Mouse (Mus musculus) MEL (cell line): ENCODE results near the gene Cdiptos. TPM values are rescaled to one million over a fixed set of nuclear protein-coding genes. Genes with fewer than 3 reads are reported as not detected.

Source experiments
- DNase-seq: peaks from one replicate; pipeline ENCODE4 v3.0.0; 2011; ENCODE audit warnings: low read depth, low spot score
- H3K27ac ChIP-seq: 2 replicates; pipeline ENCODE4 v1.5.1; 2012; ENCODE audit warnings: low read depth, mild to moderate bottlenecking, control low read depth, low read length, moderate library complexity; ENCODE audit not compliant: control insufficient read depth
- H3K27me3 ChIP-seq, 2 experiments: fragments of 150-350 bp in 1 of 2; sonication (generic) in 1 of 2; 2 replicates each; pipeline ENCODE4 v1.6.1; 2012; ENCODE audit warnings: low read length in 2 of 2, mild to moderate bottlenecking in 2 of 2, improper control_type of control experiment in 1 of 2, moderate library complexity in 1 of 2; ENCODE audit not compliant: insufficient read depth in 2 of 2, control insufficient read depth in 1 of 2
- H3K36me3 ChIP-seq, 2 experiments: 2 replicates each; pipeline ENCODE4 v1.6.1; 2012 to 2014; ENCODE audit warnings: low read length in 2 of 2, improper control_type of control experiment in 1 of 2, inconsistent platforms in 1 of 2, mild to moderate bottlenecking in 1 of 2; ENCODE audit not compliant: insufficient read depth in 2 of 2, control insufficient read depth in 1 of 2
- H3K4me1 ChIP-seq, 2 experiments: fragments of 150-350 bp in 1 of 2; sonication (generic) in 1 of 2; 2 replicates each; pipeline ENCODE4 v1.6.1; 2012; ENCODE audit warnings: low read length in 2 of 2, improper control_type of control experiment in 1 of 2, mild to moderate bottlenecking in 1 of 2; ENCODE audit not compliant: insufficient read depth in 2 of 2, control insufficient read depth in 1 of 2
- H3K4me3 ChIP-seq, 2 experiments: fragments of 150-350 bp in 1 of 2; sonication (generic) in 1 of 2; 2 replicates each; pipeline ENCODE4 v1.5.1; 2012; ENCODE audit warnings: low read depth in 2 of 2, low read length in 2 of 2, mild to moderate bottlenecking in 2 of 2, moderate library complexity in 2 of 2, control low read depth in 1 of 2, improper control_type of control experiment in 1 of 2; ENCODE audit not compliant: control insufficient read depth in 1 of 2, insufficient read depth in 1 of 2
- H3K79me2 ChIP-seq: 2 replicates; pipeline ENCODE4 v1.6.1; 2012; ENCODE audit warnings: mild to moderate bottlenecking, low read length, moderate library complexity; ENCODE audit not compliant: control insufficient read depth, poor library complexity, insufficient read depth
- H3K9ac ChIP-seq: 2 replicates; pipeline ENCODE4 v1.6.1; 2012; ENCODE audit warnings: low read depth, mild to moderate bottlenecking, control low read depth, low read length, moderate library complexity; ENCODE audit not compliant: control insufficient read depth, poor library complexity, severe bottlenecking
- H3K9me3 ChIP-seq: fragments of 150-350 bp; sonication (generic); replicated peaks from 2 replicates; pipeline ENCODE4 v1.6.1; 2012; ENCODE audit warnings: mild to moderate bottlenecking, low read length, improper control_type of control experiment, moderate library complexity; ENCODE audit not compliant: insufficient read depth
- BHLHE40 ChIP-seq: IDR thresholded peaks from 2 replicates; pipeline ENCODE4 v1.6.1; 2012; ENCODE audit warnings: low read depth, mild to moderate bottlenecking, inconsistent platforms, low read length, improper control_type of control experiment, borderline replicate concordance
- CTCF ChIP-seq, 3 experiments: IDR thresholded peaks in 2 of 3; conservative IDR thresholded peaks in 1 of 3; 2 replicates each; pipeline ENCODE4 v1.5.1; 2011 to 2012; ENCODE audit warnings: low read length in 3 of 3, low read depth in 2 of 3, mild to moderate bottlenecking in 2 of 3, improper control_type of control experiment in 1 of 3, inconsistent platforms in 1 of 3, mixed read lengths in 1 of 3, moderate library complexity in 1 of 3; ENCODE audit not compliant: control insufficient read depth in 1 of 3, insufficient read depth in 1 of 3, poor library complexity in 1 of 3, severe bottlenecking in 1 of 3
- E2F4 ChIP-seq: IDR thresholded peaks from 2 replicates; pipeline ENCODE4 v1.6.1; 2011; ENCODE audit warnings: low read depth, low read length, improper control_type of control experiment, borderline replicate concordance
- ELF1 ChIP-seq: IDR thresholded peaks from 2 replicates; pipeline ENCODE4 v1.6.1; 2014; ENCODE audit warnings: low read depth, mild to moderate bottlenecking, inconsistent platforms, low read length, improper control_type of control experiment, moderate library complexity
- EP300 ChIP-seq, 2 experiments: IDR thresholded peaks; 2 replicates each; pipeline ENCODE4 v1.6.1; 2011; ENCODE audit warnings: improper control_type of control experiment in 2 of 2, low read length in 2 of 2, low read depth in 1 of 2, mild to moderate bottlenecking in 1 of 2
- GABPA ChIP-seq: IDR thresholded peaks from 2 replicates; pipeline ENCODE4 v1.6.1; 2012; ENCODE audit warnings: low read depth, mild to moderate bottlenecking, inconsistent platforms, low read length, improper control_type of control experiment, moderate library complexity
- GATA1 ChIP-seq: IDR thresholded peaks from 2 replicates; pipeline ENCODE4 v1.6.1; 2011; ENCODE audit warnings: low read depth, low read length, improper control_type of control experiment
- HCFC1 ChIP-seq: IDR thresholded peaks from 2 replicates; pipeline ENCODE4 v1.6.1; 2012; ENCODE audit warnings: low read depth, mild to moderate bottlenecking, inconsistent platforms, low read length, improper control_type of control experiment, moderate library complexity
- JUND ChIP-seq: IDR thresholded peaks from 2 replicates; pipeline ENCODE4 v1.6.1; 2011; ENCODE audit warnings: low read depth, mild to moderate bottlenecking, improper control_type of control experiment, low read length
- MAX ChIP-seq: IDR thresholded peaks from 2 replicates; pipeline ENCODE4 v1.6.1; 2011; ENCODE audit warnings: low read length, improper control_type of control experiment
- MAZ ChIP-seq: IDR thresholded peaks from 2 replicates; pipeline ENCODE4 v1.6.1; 2012; ENCODE audit warnings: low read depth, mild to moderate bottlenecking, inconsistent platforms, low read length, improper control_type of control experiment
- MEF2A ChIP-seq: IDR thresholded peaks from 2 replicates; pipeline ENCODE4 v1.6.1; 2014; ENCODE audit warnings: low read depth, mild to moderate bottlenecking, inconsistent platforms, low read length, improper control_type of control experiment; ENCODE audit not compliant: poor library complexity, insufficient replicate concordance, severe bottlenecking; ENCODE audit errors: extremely low read depth
- MXI1 ChIP-seq: IDR thresholded peaks from 2 replicates; pipeline ENCODE4 v1.6.1; 2011; ENCODE audit warnings: mild to moderate bottlenecking, low read depth, low read length, improper control_type of control experiment
- MYC ChIP-seq: IDR thresholded peaks from 2 replicates; pipeline ENCODE4 v1.6.1; 2011; ENCODE audit warnings: low read depth, mild to moderate bottlenecking, low read length, improper control_type of control experiment, moderate library complexity
- NELFE ChIP-seq: IDR thresholded peaks from 2 replicates; pipeline ENCODE4 v1.6.1; 2011; ENCODE audit warnings: low read depth, low read length, improper control_type of control experiment
- POLR2A ChIP-seq, 2 experiments: IDR thresholded peaks; 2 replicates each; pipeline ENCODE4 v1.6.1; 2011 to 2012; ENCODE audit warnings: low read length in 2 of 2, mild to moderate bottlenecking in 2 of 2, control low read depth in 1 of 2, improper control_type of control experiment in 1 of 2, low read depth in 1 of 2, moderate library complexity in 1 of 2; ENCODE audit not compliant: control insufficient read depth in 1 of 2, insufficient read depth in 1 of 2, poor library complexity in 1 of 2
- POLR2AphosphoS5 ChIP-seq: IDR thresholded peaks from 2 replicates; pipeline ENCODE4 v1.6.1; 2012; ENCODE audit warnings: low read depth, borderline replicate concordance, mild to moderate bottlenecking, inconsistent platforms, low read length, moderate library complexity, mixed read lengths
- RAD21 ChIP-seq: IDR thresholded peaks from 2 replicates; pipeline ENCODE4 v1.6.1; 2011; ENCODE audit warnings: mild to moderate bottlenecking, low read depth, low read length, improper control_type of control experiment
- RCOR1 ChIP-seq: IDR thresholded peaks from 2 replicates; pipeline ENCODE4 v1.6.1; 2012; ENCODE audit warnings: low read depth, mild to moderate bottlenecking, inconsistent platforms, low read length, improper control_type of control experiment
- SIN3A ChIP-seq: IDR thresholded peaks from 2 replicates; pipeline ENCODE4 v1.6.1; 2012; ENCODE audit warnings: low read length, improper control_type of control experiment, inconsistent platforms
- TAL1 ChIP-seq: IDR thresholded peaks from 2 replicates; pipeline ENCODE4 v1.6.1; 2012; ENCODE audit warnings: mild to moderate bottlenecking, inconsistent platforms, low read length, moderate library complexity, mixed read lengths
- TCF12 ChIP-seq: IDR thresholded peaks from 2 replicates; pipeline ENCODE4 v1.6.1; 2014; ENCODE audit warnings: low read depth, mild to moderate bottlenecking, inconsistent platforms, low read length, improper control_type of control experiment, moderate library complexity
- UBTF ChIP-seq: IDR thresholded peaks from 2 replicates; pipeline ENCODE4 v1.6.1; 2012; ENCODE audit warnings: low read depth, mild to moderate bottlenecking, inconsistent platforms, low read length, improper control_type of control experiment, moderate library complexity, borderline replicate concordance; ENCODE audit not compliant: insufficient read depth
- USF2 ChIP-seq, 2 experiments: IDR thresholded peaks; 2 replicates each; pipeline ENCODE4 v1.6.1; 2011 to 2012; ENCODE audit warnings: improper control_type of control experiment in 2 of 2, low read length in 2 of 2, borderline replicate concordance in 1 of 2, inconsistent platforms in 1 of 2, low read depth in 1 of 2, mild to moderate bottlenecking in 1 of 2; ENCODE audit not compliant: insufficient read depth in 1 of 2
- ZC3H11A ChIP-seq: IDR thresholded peaks from 2 replicates; pipeline ENCODE4 v1.6.1; 2012; ENCODE audit warnings: low read depth, mild to moderate bottlenecking, inconsistent platforms, low read length, improper control_type of control experiment
- ZKSCAN1 ChIP-seq: IDR thresholded peaks from 2 replicates; pipeline ENCODE4 v1.6.1; 2012; ENCODE audit warnings: low read depth, mild to moderate bottlenecking, inconsistent platforms, low read length, improper control_type of control experiment, moderate library complexity
- ZMIZ1 ChIP-seq: IDR thresholded peaks from 2 replicates; pipeline ENCODE4 v1.6.1; 2012; ENCODE audit warnings: low read depth, mild to moderate bottlenecking, inconsistent platforms, low read length, improper control_type of control experiment, moderate library complexity
- ZNF384 ChIP-seq: IDR thresholded peaks from 2 replicates; pipeline ENCODE4 v1.6.1; 2012; ENCODE audit warnings: low read depth, mild to moderate bottlenecking, inconsistent platforms, low read length, improper control_type of control experiment
- polyA plus RNA-seq, 2 experiments: library from polyadenylated mRNA; stranded (reverse) in 1 of 2; unstranded in 1 of 2; fragments of >175 nt in 1 of 2; fragments of >200 nt in 1 of 2; gene quantifications; 2 replicates each; pipeline versions ENCODE4 v1.2.1 to v1.2.4; 2012; ENCODE audit warnings: low replicate concordance in 2 of 2, low read depth in 1 of 2; ENCODE audit not compliant: insufficient read length in 2 of 2, insufficient read depth in 1 of 2, missing spikeins in 1 of 2
- total RNA-seq: library from RNA; depleted of rRNA; stranded (reverse); fragments of 300-350 nt; gene quantifications from 2 replicates; pipeline ENCODE4 v1.2.3, GENCODE M21; 2012

The Cdiptos gene
- total and polyA plus RNA-seq, 3 experiments, result 0.35 to 1.8 TPM; not detected in 1

DNA sequence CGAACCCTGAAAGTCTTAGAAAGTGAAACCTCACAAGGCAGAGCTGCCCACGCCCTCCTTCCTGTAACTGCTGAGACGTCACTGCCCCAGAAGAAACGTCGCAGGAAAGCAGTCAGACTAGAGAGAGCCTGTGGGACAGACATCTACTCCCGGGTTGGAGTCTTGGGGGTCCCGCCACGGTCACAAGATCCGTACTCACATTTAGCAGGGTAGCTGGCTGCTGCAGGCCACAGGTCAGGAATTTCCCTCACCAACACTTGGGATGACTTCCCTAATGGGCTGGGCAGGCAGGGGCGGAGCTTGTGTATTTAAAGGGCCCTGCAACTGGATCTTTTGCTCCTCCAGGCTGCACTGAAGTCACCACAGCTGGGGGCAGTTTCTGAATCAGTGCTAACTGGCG, 38.4 kb upstream of the Cdiptos start, which contains the start of gene Mvp (continued):
- no peak for TF ChIP-seq ZC3H11A
- TF ChIP-seq MEF2A, result no peak
- no peak for TF ChIP-seq E2F4
- TF ChIP-seq ZKSCAN1, result no peak
- TF ChIP-seq UBTF, result no peak
- peak; percentile 74 for TF ChIP-seq MXI1
- TF ChIP-seq TCF12, result no peak
- TF ChIP-seq JUND, result no peak
- no peak for TF ChIP-seq MYC
- TF ChIP-seq GABPA, result no peak
- no peak for TF ChIP-seq BHLHE40
- 0 out of 2 replicates have a peak, but pooled peaks have one; percentile 30 for TF ChIP-seq MAX
- TF ChIP-seq EP300 (IDR thresholded peaks at IDR 0.05; ENCODE audit: low read depth in 1 of 2, low read length in 2 of 2), result no peak
- no peak for TF ChIP-seq POLR2AphosphoS5
- peak; percentile 38; the same call in 1 of the 2 replicates for TF ChIP-seq MAZ
- peak; percentile 77 for TF ChIP-seq HCFC1
- TF ChIP-seq NELFE, result peak; percentile 48
- peak; percentile 57; the same call in 1 of the 2 replicates for TF ChIP-seq ZMIZ1
- TF ChIP-seq ZNF384, result no peak
- TF ChIP-seq ELF1, result peak; percentile 66
- no peak for TF ChIP-seq TAL1
- TF ChIP-seq POLR2A (IDR thresholded peaks at IDR 0.05; ENCODE audit: control insufficient read depth in 1 of 2, insufficient read depth in 1 of 2, low read depth in 1 of 2, low read length in 2 of 2, poor library complexity in 1 of 2), result peak in 1 of 2 experiments; percentile 56; a peak in 1 of 4 replicates
- TF ChIP-seq SIN3A, result peak; percentile 94

DNA sequence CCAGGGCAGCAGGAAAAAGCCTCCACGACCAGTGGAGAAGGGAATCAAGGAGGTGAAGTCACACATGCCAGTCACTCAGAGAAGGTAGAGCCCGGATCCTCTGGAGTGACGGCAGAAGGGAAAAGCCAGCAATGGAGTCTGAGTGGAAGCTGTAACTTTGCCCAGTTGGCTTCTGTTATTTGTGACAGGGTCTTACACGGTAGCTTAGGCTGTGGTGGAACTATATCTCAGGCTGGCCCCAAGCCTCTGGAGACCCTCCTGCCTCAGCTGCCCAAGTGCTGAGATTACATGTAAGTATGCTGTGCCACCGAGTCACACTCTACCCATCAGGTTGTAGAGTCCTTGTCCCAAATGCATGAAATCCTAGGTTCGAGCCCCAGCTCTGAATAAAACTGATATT, 37.5 kb upstream of the Cdiptos start:
- H3K9me3 ChIP-seq, result no peaks in the 10 kb centered on the region
- H3K36me3 ChIP-seq, result peaks cover 0 to 24% of the 10 kb centered on the region in 2 experiments; a peak in 2 of 4 replicates
- H3K79me2 ChIP-seq, result peaks cover 36% of the 10 kb centered on the region
- no peak overlapping the region for H3K9ac ChIP-seq
- no peaks in the 10 kb centered on the region for H3K27me3 ChIP-seq
- H3K4me1 ChIP-seq, result peaks cover 3 to 27% of the 10 kb centered on the region in 2 experiments
- H3K27ac ChIP-seq, result no peak overlapping the region
- no peak for DNase-seq
- TF ChIP-seq RCOR1 (no peak), EP300 (IDR thresholded peaks at IDR 0.05; ENCODE audit: low read depth in 1 of 2, low read length in 2 of 2) (no peak), USF2 (IDR thresholded peaks at IDR 0.05; ENCODE audit: borderline replicate concordance in 1 of 2, insufficient read depth in 1 of 2, low read depth in 1 of 2, low read length in 2 of 2) (no peak), GABPA (no peak), MAX (no peak), ZMIZ1 (no peak), NELFE (no peak), RAD21 (no peak), GATA1 (no peak), MEF2A (no peak), UBTF (no peak), HCFC1 (no peak), POLR2A (IDR thresholded peaks at IDR 0.05; ENCODE audit: control insufficient read depth in 1 of 2, insufficient read depth in 1 of 2, low read depth in 1 of 2, low read length in 2 of 2, poor library complexity in 1 of 2) (no peak), ELF1 (no peak), CTCF (IDR thresholded peaks at IDR 0.05 in 2 of 3, conservative IDR thresholded peaks at IDR 0.05 in 1 of 3; ENCODE audit: control insufficient read depth in 1 of 3, insufficient read depth in 1 of 3, low read depth in 2 of 3, low read length in 3 of 3, poor library complexity in 1 of 3, severe bottlenecking in 1 of 3) (no peak), SIN3A (no peak)
- no peak overlapping the region for H3K4me3 ChIP-seq
